In the genomic region with DNA sequence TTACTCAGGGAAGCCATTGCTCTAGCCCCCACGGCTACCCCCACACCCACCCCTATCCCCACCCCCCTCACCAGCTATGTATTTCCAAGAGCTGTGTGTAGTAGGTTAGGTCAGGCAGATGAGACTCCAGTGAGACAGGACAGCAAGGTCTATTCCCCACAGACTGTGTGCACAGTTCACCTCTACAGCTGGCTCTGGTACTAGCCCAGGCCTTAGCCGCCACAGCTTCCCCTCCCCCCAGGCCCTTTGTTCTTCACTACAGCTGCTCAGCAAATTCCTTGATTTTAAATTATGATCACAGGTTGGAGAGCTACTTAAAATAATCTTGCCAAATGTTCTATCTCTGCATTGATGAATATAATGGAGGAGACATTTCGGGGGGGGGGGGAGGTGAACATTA, we compare ENCODE assay signal across 9 mouse cellular contexts.
A peak's percentile ranks its signal among the peaks of the same experiment; 100 is the strongest.
DNase-seq lines count a peak whose midpoint lies in the region; ATAC-seq lines count a peak whose summit lies in the region.
"Had no signal": no experiment of that assay in that cellular context is flagged by ENCODE, and none has a peak within 500 bp of the region (broad histone marks: within the 10 kb centered on the region; RNA-seq: fewer than 3 reads in every experiment).

No protein-coding gene starts in this region.

- intact Hi-C loops in gastrocnemius, postnatal 36 days (cut with DNase I), result no loop called here

- H3K4me1 ChIP-seq in hindbrain, embryonic 11.5 days (replicated peaks; ENCODE audit: control insufficient read depth, insufficient read depth, low read length), result peaks cover 11% of the 10 kb centered on the region
- peaks cover 70% of the 10 kb centered on the region for H3K4me1 ChIP-seq in limb, embryonic 13.5 days
- H3K4me1 ChIP-seq in neural tube, embryonic 12.5 days, result peaks cover 46% of the 10 kb centered on the region

- peak; percentile 91 for ATAC-seq in hindbrain, embryonic 11.5 days (ENCODE audit: low FRiP score)
- ATAC-seq in limb, embryonic 13.5 days (ENCODE audit: low FRiP score, low read depth), result peak; percentile 57
- ATAC-seq in neural tube, embryonic 12.5 days (ENCODE audit: low FRiP score, low read depth), result peak; percentile 90

- peak; percentile 60 for DNase-seq in gastrocnemius, postnatal 25 days
- no peak for DNase-seq in gastrocnemius, postnatal 36 days
- DNase-seq in embryo, embryonic 11.5 days (ENCODE audit: low read depth, low spot score), result peak; percentile 62
- DNase-seq in hindbrain, embryonic 11.5 days (ENCODE audit: low spot score), result peak; percentile 83
- no peak for DNase-seq in spleen, postnatal 14 days (ENCODE audit: low spot score in 2 of 2)
- DNase-seq in cerebellum, postnatal 36 days, result no peak

- no peak overlapping the region for H3K4me3 ChIP-seq in hindbrain, embryonic 11.5 days (ENCODE audit: low read depth, low read length)
- no peak overlapping the region for H3K4me3 ChIP-seq in limb, embryonic 13.5 days
- no peak overlapping the region for H3K4me3 ChIP-seq in neural tube, embryonic 12.5 days

- peak overlapping the region; percentile 47; the same call in 1 of the 2 replicates for H3K9ac ChIP-seq in hindbrain, embryonic 11.5 days (ENCODE audit: low read depth, low read length)
- H3K9ac ChIP-seq in limb, embryonic 13.5 days, result 0 out of 2 replicates have a peak overlapping the region, but pooled peaks have one; percentile 43
- peak overlapping the region; percentile 38; the same call in 1 of the 2 replicates for H3K9ac ChIP-seq in neural tube, embryonic 12.5 days

- WGBS in hindbrain, embryonic 11.5 days, result 14% methylated on average over 3 of the region's 3 CpGs
- WGBS in limb, embryonic 13.5 days, result 10% methylated on average over 3 of the region's 3 CpGs
- 18% methylated on average over 3 of the region's 3 CpGs for WGBS in neural tube, embryonic 12.5 days

- no peak overlapping the region for H3K4me2 ChIP-seq in hindbrain, embryonic 11.5 days (replicated peaks; ENCODE audit: low read depth, low read length)
- peak overlapping the region; percentile 44 for H3K4me2 ChIP-seq in limb, embryonic 13.5 days (replicated peaks)
- peak overlapping the region; percentile 37; the same call in 1 of the 2 replicates for H3K4me2 ChIP-seq in neural tube, embryonic 12.5 days (replicated peaks)

- no peaks in the 10 kb centered on the region for H3K27me3 ChIP-seq in hindbrain, embryonic 11.5 days (ENCODE audit: control insufficient read depth, insufficient read depth, low read length)
- H3K27me3 ChIP-seq in limb, embryonic 13.5 days, result no peaks in the 10 kb centered on the region
- H3K27me3 ChIP-seq in neural tube, embryonic 12.5 days (replicated peaks), result no peaks in the 10 kb centered on the region
- H3K27me3 ChIP-seq: Patski had no signal

- peak overlapping the region; percentile 94 for H3K27ac ChIP-seq in hindbrain, embryonic 11.5 days (ENCODE audit: low read depth, low read length)
- H3K27ac ChIP-seq in limb, embryonic 13.5 days, result peak overlapping the region; percentile 99
- peak overlapping the region; percentile 94 for H3K27ac ChIP-seq in neural tube, embryonic 12.5 days

- H3K36me3 ChIP-seq in hindbrain, embryonic 11.5 days (ENCODE audit: control insufficient read depth, insufficient read depth, low read length), result no peaks in the 10 kb centered on the region
- no peaks in the 10 kb centered on the region for H3K36me3 ChIP-seq in limb, embryonic 13.5 days
- H3K36me3 ChIP-seq in neural tube, embryonic 12.5 days, result no peaks in the 10 kb centered on the region

- no peaks in the 10 kb centered on the region for H3K9me3 ChIP-seq in hindbrain, embryonic 11.5 days (ENCODE audit: control insufficient read depth, low read length)
- no peaks in the 10 kb centered on the region for H3K9me3 ChIP-seq in limb, embryonic 13.5 days
- H3K9me3 ChIP-seq in neural tube, embryonic 12.5 days, result no peaks in the 10 kb centered on the region

Comparison
In these comparisons a context has a peak if more than half of its experiments do, and no peak if none do; other contexts are left out.
1. DNase-seq: peak in gastrocnemius, postnatal 25 days (single experiment), embryo, embryonic 11.5 days (single experiment) and hindbrain, embryonic 11.5 days (single experiment); none in gastrocnemius, postnatal 36 days (0 of 2), spleen, postnatal 14 days (0 of 2) and cerebellum, postnatal 36 days (0 of 2).
2. Peak in every context shown above with its lines, with median percentiles within 50 percentile points of each other: ATAC-seq, H3K27ac ChIP-seq and H3K9ac ChIP-seq.